Mouse (Mus musculus) gastrocnemius, postnatal 10 days (tissue): Measurements from ENCODE around the gene Snca. TPM values are rescaled to one million over a fixed set of nuclear protein-coding genes. Genes with fewer than 3 reads are reported as not detected.

Experiments
- DNase-seq: peaks from one replicate; pipeline ENCODE4 v3.0.0; 2021; ENCODE audit warnings: mixed read lengths
- long read RNA-seq, 2 experiments: library from polyadenylated mRNA; stranded (forward); transcript quantifications; one replicate each; pipeline ENCODE4 v2.0.0; 2021
- total RNA-seq, 2 experiments: library from RNA; stranded (reverse); gene quantifications; 2 replicates each; pipeline ENCODE4 v1.2.3; 2021

The Snca gene
- total RNA-seq, result 1 to 10 TPM; 3.5 to 6.1 TPM
- long read RNA-seq, experiment 1, partial matches to known transcripts, result 0 of 2 reads
- long read RNA-seq, experiment 1, other reads (novel, unspliced or antisense), result 0 of 2 reads
- long read RNA-seq, experiment 2, partial matches to known transcripts, result 0 of 1 reads
- long read RNA-seq, experiment 2, other reads (novel, unspliced or antisense), result 0 of 1 reads

DNA sequence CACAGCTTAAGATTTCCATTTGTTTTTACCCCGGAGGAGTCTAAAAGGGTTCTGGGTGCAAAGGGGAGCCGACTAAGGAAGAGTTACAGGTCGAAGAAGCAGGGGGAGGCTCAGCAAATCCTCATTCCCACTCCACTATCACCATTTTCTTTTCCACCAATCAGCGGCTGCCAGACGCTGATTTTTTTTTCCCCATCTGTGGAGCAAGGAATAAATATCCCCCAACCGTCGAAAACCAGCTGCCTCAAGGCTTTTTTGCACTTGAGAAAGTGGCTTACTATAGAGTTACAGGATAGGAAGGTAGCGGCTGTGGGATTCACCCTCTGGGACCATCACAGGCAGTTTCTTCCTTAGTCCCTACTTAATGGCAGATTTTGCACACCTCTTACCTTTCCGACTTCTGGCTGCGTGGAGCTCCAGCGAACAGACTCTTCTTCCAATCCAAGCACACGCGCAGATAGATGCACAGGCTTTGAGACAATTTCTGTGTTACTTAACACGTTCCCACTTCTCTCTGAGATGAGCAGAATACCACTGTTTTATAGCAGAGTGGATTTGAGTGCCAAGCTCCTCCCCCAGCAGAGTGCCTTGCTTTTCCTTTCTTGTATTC is at the start of gene Snca:
Gene Snca (minus strand): TSS at position 574 of the 610 bp plus-strand sequence.
- no peak for DNase-seq

DNA sequence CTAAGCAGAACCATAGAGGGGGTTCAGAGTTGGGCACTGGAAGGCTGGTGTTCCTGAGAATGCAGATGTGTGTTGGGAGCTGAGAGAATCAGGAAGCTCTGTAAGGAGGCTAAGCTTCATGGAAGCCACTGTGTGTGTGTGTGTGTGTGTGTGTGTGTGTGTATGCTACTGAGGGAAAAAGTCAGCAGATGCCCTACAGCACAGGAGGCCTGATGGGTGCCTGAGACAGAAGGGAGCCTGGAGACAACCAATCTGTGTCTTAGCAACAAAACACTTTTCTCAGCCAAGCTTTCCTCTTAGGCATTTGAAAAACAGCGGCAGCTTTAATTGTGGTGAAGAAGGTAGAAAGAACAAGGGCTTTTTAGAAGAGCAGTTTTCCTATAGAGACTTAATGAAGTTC is 40.5 kb upstream of the Snca start:
- DNase-seq, result no peak

DNA sequence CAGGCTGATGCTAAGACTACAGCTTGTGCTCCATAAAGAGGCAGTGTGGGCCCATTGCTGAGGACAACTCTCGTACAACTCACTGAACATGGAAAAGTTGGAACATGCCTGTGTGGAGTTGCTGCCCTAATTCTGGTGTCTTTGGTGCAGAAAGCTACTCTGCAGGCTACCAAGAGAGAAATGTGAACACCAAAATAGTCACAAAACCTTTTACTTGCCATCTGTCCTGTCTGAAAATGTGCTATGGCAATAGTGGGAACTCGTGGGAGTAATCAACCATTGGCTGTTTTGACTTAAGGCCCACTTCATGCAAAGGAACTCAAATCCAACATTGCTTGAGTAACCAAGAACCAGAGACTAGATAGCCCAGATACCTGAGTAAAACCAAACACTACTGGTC is 26.9 kb upstream of the Snca start:
- DNase-seq, result no peak

DNA sequence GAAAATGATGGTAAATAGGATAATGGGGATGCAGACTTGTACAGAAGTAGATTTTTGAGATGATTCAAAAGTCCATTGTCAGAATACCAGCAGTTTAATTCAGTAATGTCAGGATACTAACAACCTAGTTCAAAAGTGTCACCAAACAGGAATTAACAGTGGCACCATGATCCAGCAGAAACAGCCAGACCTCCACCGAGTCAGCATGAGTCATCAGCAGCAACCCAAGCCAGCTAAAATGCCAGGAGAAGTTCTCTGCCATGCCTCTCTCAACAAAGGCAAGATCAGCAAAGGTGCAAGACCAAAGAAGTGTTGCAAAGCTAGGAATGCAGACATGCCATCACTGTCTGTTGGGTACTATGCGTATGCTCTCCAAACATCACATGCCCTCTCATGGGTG is 22.0 kb upstream of the Snca start:
- no peak for DNase-seq

DNA sequence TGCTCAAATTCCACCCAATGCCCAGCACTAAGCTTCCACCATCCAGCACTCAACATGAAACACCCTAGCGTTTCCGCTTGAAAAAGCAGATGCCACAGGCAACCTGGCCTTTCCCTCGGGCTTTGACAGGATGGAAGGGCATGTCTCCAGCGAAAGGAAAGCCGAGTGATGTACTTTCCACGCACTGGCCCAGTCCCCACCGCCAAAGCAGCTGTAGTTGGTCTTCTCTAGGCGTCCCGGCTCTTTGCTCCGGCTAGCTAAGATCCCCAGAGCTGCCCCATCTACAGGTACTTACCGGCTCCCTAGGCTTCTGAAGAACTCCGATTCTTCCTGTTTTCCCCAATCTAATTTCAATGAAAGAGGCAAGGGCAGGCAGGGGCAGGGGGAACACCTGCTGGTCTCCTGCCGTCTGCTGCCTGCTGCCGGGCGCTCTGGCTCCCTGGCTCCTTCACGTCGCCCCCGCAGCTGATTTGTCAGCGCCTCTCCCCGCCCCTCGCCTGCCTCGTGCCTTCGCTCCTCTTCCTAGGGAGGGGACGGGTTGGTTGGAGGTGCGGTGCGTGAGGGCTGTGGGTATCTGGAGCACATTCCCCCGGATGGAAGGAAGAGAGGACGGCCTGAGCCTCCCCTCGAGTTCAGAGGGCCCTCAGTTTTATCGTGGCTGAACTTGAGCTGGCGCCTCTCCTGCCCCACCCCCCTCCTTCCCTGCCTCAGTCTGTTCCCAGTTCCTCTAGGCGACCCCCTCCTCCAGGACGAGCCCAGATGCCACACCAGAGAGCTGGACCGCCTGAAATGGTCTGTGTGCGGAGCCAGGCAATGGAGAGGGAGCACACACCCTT is 1.0 kb downstream of the Snca start:
- DNase-seq, result peak; percentile 18

DNA sequence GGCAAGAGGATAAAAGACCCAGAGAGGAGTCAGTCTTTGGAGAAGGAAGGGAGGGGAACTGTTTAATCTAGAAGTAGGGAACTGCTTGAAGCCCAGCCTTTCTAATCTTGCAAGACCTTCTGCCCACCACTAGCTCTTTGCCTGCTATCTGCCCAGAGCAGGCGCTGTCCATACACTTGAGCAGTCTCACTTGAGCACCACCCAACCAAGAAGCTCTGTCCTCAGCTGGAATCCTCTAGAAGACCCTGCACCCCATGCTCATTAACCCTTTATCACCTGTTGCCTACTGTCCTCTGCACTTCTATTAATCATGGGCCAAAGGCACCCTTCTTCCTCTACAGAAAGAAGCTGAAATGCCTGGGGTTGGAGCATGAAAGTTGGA is 1.6 kb downstream of the Snca start:
- DNase-seq, result no peak

DNA sequence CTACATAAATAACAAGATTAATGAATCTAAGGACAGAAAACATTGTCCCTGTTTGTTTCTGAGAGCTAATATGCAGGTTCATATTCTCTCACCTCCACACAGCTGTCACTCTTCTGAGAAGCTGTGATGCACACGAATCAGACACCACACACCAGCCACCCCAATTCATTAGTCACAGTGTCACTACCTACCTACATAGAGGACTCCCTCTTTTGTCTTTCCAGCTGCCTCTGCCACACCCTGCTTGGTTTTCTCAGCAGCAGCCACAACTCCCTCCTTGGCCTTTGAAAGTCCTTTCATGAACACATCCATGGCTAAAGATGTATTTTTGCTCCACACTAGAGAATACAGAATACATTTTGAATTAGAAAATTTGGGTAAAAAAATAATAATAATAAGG is 2.4 kb downstream of the Snca start:
- no peak for DNase-seq

DNA sequence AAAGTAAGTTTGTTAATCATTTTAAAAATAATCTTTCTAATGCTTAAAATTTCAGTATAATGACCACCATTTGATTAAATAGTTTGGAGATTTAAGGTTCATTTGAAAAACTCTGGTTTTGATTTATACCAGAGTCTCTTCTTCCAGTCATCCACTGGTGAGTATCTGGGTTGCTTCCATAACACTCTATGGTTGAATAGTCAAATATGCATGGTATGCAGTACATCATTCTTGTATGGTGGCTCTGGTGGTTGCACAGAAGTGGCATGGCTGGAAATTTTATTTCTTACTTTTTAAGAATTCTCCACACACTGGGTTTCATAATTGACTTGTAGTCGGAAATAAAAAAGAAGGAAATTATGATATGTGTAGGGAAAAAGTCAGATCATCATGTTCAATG is 10.4 kb downstream of the Snca start:
- DNase-seq, result no peak

DNA sequence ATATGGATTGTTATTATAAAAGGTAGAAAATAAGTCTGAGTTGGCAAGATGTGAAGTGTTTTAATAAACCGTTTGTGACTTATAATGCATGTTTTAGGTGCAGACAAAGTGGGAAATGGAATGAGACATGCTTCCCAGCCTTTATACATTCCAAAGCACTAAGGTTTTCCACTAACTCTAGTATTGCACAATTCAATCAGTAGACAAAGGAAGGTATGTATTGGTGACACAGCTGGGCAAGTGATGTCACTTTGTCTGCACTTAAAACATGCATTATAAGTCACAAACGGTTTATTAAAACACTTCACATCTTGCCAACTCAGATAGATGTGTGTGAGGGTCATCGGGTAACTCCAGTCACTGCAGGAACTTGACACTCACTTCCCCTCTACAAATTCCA is 16.1 kb downstream of the Snca start:
- no peak for DNase-seq

DNA sequence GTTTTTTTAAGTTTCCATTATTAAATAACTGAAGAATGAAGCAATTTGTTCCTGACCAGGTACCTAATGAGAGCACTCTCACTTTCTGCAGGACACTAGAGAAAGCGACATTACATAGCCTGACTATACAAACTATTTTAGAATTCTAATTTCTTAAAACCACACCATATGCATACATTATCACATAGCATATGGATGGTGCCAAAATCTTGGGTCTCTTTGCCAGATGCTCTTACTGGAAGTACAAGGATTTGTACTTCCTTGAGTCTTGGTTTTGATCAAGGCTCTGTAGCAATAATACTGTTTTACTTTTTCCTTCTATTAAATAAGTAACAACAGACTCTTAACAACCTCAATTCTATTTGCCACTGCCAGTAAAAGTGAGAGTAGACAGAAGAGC is 31.4 kb downstream of the Snca start:
- no peak for DNase-seq

DNA sequence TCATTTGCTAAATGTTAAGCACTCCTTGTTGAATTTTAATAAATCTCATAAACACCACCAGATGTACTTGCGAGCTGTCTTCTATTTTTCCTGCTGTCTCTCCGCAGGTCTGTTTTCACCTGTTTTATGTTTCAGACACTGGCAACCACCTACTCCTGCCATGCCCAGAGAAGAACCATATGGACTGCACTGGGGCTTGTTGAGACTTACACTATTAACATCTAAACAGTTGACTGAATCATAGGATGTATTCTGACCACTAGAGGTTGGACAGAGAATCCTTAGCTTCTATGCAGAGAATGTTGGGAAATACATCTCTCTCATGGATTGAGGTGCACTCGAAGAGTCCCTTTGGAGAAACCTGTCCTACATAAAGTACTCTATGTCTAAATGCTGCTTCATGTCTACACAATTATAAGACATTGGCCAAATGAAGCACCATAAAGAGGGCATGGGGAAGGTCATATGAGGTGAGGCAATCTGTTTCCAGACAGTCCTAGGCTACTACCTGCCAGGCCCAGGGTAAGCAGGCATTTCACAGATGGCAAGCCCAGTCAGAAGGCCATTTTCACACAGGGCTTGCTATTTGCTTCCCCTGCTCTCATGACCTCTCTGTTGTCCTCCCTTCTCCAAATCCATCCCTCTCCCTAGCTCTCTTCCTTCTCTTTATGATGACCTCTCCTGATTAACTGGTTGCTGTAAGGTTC is 35.8 kb downstream of the Snca start:
- no peak for DNase-seq

DNA sequence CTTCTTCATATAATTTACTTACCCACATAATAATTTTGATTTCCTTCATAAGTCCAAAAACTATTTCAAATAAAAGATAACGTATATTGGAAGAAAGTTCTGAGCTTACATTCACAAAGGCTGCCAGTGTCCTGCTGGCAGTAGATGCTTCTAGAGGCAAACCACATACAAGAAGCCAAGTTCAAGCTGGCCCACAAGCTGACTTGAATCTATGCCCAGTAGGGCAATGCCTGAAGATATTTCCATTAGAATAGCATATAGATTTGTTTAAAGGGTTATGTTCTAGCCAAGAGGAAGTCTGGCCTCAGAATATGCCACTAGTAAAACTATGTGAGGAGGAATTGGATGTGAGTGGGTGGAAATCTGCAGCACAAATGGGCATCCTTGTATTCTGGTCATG is 42.7 kb downstream of the Snca start:
- DNase-seq, result no peak

DNA sequence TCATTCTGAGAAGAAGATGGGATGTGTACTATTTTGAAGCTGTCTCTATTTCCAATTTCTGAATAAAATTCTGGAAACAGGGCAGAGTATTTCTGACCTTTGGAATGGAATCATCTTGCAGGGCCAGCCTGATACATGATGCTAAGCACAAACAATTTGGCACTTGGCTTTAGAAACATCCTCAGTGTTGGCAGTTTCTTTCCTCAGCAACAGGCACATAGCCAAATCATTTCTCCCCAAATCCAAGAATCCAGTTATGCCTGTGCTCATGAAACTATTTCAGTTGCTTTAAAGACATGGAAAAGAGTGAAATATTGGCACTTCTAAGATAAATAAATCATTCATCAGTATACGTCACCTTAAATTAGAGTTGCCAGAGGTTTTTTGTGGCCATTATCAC is 57.8 kb downstream of the Snca start:
- DNase-seq, result no peak

DNA sequence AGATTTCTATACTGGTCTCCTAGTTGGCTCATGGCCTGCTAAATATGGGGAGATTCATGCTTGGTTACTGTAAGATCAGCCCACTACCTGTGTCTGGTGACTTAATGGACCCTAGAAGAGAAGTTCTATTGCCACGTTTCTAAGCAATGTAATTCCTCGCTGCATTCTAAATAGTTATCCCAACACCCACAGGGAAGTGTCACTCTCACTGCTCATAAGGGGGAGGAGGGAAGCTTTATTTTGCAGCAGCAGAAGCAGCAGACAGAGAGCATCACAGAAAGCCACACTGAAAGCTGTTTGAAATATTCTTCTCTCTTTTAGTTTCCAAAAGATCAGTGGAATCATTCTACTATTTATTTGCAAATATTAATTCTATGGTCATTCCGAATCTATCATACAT is 64.0 kb downstream of the Snca start:
- DNase-seq, result no peak

DNA sequence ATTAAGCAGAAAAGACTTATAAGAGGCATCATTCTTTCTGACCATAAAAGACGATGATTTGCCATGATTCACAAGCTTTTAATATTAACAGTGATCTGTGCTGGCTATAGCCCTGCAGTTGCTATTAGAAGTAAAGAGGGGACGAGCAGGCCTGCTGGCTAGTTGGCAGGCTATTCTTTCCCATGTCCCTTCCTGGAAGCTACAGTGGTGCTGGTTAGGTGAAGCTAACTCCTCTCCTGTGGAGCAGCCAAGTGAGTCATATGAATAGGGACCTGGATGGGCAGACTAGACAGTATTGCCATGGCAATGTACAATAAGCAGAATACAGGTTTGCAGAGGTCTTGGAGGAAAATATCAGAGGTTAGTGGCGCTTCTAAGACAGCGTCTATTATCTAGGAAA is 66.8 kb downstream of the Snca start:
- DNase-seq, result no peak

DNA sequence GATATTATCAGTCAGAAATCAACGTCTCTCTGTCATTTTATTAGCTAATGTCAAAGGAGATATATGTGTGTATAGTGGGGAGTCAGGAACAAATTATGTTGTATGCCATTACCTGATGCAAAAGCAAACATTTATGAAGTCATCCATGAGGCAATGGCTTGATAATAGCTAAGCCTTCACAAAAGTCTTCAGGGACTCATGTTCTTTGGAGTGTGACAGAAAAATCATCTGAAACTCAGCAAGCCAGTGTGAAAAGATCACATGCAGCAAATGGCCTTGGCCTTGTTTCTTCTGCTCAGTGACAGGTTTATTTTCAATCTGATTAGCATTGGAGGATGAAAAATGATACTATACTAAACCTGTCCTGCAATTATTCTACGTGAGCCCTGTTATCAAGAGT is 67.9 kb downstream of the Snca start:
- no peak for DNase-seq

DNA sequence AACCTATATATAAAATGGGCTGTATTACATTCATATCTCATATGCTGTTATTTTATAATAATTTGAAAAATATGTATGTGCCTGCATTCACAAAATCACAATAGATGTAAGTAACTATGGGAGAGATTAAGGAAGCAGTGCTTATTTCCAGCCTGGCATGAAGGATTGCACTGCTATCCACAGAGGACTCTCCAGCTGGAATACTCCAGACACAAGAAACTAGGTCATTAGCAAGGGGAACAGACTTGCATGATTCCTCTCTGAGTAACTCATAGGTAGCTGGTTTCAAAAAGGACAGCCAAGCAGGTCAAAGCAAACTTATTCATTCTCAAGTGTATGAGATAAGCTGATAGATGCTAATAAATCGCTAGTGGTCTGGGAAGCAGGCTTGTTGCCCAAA is 74.7 kb downstream of the Snca start:
- DNase-seq, result no peak

DNA sequence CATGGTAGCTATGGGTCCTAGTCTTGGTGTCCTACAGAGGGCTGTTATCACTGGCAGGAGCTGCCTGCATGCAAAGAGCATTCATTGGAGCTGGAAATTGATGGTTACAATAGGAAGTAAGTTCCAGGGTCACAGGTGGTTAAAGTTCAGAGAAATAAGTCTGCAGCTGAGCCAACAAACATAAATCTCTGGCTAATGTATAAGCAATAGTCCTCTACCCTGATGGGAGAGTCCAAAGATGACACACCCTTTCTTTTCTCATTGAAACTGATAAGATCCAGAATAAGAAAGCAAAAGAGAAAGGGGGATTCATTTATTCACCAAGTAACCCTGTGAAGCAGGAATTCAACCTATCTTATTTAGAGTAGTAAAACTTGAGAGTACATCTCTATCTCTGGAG is 83.7 kb downstream of the Snca start:
- DNase-seq, result no peak

DNA sequence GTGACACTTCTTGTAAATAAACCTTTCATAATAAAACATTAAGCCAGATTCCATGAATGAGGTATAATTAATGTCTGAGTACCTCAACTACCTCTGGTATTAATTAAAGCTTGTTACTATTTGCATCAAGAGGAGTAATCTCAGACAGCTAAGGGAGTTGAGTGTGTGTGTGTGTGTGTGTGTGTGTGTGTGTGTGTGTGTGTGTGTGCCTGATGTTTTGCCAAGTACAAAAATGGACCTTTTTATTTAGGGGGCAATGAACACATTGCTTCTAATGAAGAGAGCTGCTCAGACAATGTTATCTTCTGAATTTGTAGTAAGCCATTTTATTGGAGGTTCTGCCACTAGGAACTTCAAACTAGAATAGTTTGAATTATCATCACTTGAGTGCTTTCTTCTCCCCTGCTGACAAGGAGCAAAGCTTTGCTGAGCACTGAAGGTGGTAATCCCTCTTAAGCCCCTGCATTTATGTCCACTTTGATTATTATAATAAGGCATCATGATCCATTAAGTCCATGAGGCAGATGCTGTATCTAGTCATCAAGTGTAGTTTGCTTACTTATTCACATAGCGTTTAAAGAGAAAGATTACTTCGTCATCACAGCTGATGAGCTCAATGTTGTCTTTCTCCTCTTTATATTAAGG is 88.1 kb downstream of the Snca start:
- DNase-seq, result no peak

DNA sequence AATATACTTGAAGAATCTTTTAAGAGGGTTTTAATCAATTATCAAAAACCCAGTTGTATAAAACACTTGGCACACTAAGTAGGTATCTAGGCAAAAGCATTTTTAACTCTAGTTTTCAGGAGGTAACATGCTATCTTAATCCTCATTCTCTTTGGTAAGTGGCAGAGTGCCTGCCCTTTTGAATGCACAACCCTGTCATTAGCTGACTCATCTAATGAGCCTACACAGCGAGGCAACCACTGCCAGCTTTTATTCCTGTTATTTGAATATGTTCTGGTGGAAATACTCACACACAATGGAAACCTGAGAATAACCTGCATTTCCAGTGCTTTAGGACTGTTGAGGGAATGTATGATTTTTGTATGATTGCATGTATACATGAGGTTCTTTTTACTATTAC is 89.9 kb downstream of the Snca start:
- no peak for DNase-seq

DNA sequence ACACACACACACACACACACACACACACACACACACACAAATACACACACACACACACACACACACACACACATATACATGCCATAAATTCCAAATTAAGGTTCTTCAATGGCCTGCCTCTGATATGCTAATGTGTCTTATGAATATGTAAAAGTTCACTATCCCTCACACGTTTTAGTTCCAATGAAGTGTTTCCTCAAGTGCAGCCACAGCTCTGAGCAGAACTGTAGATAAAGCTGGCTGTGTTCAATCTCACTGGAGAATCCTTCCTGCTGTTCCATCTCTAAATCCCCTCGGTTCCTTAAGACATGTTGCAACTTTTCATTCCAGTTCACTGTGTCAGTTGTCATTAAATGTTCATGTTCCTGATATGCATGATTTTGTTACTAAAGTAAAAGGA is 98.5 kb downstream of the Snca start:
- no peak for DNase-seq

DNA sequence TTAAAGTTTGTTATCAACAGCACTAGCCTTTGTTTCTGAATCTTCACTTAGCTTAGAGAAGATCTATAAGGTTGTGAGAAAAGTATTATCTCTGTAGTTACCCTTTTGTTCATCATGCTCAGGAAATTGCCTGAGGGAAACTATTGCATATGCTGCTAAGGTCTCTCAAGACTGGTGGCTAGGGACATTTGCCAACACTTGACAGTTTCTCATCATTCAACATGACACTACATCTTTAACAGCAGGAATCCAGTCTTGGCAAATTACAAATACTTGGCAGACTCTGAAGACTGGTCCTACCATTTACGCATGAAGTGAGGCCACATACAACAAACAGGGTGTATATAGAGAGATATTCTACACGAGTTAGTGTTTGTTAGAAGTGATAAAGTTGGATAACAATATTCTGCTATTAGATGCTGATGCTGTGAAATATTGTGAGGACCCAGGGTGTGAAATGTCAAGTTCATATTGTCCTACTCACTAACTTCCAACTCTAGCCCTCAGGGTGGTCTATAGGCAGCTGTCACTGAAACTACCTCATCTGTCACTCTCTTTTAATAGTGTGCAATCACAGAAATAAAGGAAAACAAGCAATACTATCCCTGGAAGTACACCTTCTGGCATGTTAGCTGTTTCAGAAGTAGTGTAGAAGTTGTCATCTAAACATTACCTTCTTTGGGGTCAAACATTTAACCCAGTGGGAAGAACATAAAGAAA is 105.4 kb downstream of the Snca start:
- no peak for DNase-seq
